Mouse (Mus musculus): Measurements from ENCODE around the gene Tmem132c.

DNA sequence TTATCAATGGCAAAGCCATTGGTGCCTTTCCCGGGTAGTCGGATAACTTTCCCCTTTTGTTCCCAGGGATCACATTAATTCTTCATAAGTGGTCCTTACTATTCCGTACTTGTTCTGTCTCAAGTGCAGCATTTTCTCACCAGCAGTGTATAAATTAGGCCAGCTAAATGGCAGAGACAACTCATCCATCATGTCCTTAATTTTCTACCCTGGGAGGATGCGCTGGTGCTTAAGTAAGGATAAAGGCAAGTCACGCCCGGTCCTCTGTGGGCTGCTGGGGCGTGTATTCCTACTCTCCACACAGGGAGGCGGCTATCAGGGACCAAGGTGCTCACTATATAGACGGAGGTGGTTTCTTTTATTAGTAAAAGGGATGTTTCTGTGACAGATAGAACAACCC, 236.2 kb downstream of the Tmem132c start:
- TF ChIP-seq POLR2A (IDR thresholded peaks at IDR 0.05; ENCODE audit: control insufficient read depth, low read depth, low read length) (no peak), CTCF (IDR thresholded peaks at IDR 0.05; ENCODE audit: control insufficient read depth, insufficient read depth, insufficient replicate concordance, low read depth, low read length) (no peak)

Measured in testis, adult 2 months (tissue).